Mouse (Mus musculus) ES-Bruce4 (cell line): ENCODE results near the gene Nup205. TPM values are rescaled to one million over a fixed set of nuclear protein-coding genes. Genes with fewer than 3 reads are reported as not detected.
A peak's percentile ranks its signal among the peaks of the same experiment; 100 is the strongest.

Source experiments
- H3K27ac ChIP-seq: 2 replicates; pipeline ENCODE4 v1.5.1; 2012; ENCODE audit warnings: low read length, inconsistent platforms; ENCODE audit not compliant: insufficient read depth
- H3K27me3 ChIP-seq: 2 replicates; pipeline ENCODE4 v1.6.1; 2012; ENCODE audit warnings: mild to moderate bottlenecking, low read length, inconsistent platforms; ENCODE audit not compliant: control insufficient read depth, poor library complexity, insufficient read depth, severe bottlenecking
- H3K36me3 ChIP-seq: 2 replicates; pipeline ENCODE4 v1.6.1; 2012; ENCODE audit warnings: inconsistent platforms, mild to moderate bottlenecking, low read length, moderate library complexity; ENCODE audit not compliant: control insufficient read depth, poor library complexity, insufficient read depth, severe bottlenecking
- H3K4me1 ChIP-seq: one replicate; pipeline ENCODE4 v1.8.1; 2011; ENCODE audit warnings: low read length; ENCODE audit not compliant: control insufficient read depth, insufficient read depth
- H3K4me3 ChIP-seq: 2 replicates; pipeline ENCODE4 v1.5.1; 2011; ENCODE audit warnings: low read depth, mild to moderate bottlenecking, low read length
- H3K9ac ChIP-seq: 2 replicates; pipeline ENCODE4 v1.6.1; 2012; ENCODE audit warnings: low read depth, mild to moderate bottlenecking, inconsistent platforms; ENCODE audit not compliant: poor library complexity, severe bottlenecking
- H3K9me3 ChIP-seq: replicated peaks from 2 replicates; pipeline ENCODE4 v1.6.1; 2012; ENCODE audit warnings: mild to moderate bottlenecking, low read length, inconsistent platforms; ENCODE audit not compliant: control insufficient read depth, poor library complexity, insufficient read depth, severe bottlenecking
- CTCF ChIP-seq: IDR thresholded peaks from one replicate; pipeline ENCODE4 v1.8.1; 2011; ENCODE audit warnings: low read depth, low read length
- EP300 ChIP-seq: IDR thresholded peaks from 2 replicates; pipeline ENCODE4 v1.6.1; 2011; ENCODE audit warnings: low read depth, low read length; ENCODE audit not compliant: insufficient read depth
- POLR2A ChIP-seq: IDR thresholded peaks from one replicate; pipeline ENCODE4 v1.8.1; 2011; ENCODE audit warnings: low read length; ENCODE audit not compliant: insufficient read depth
- polyA plus RNA-seq: library from polyadenylated mRNA; stranded (reverse); fragments of >200 nt; gene quantifications from 2 replicates; pipeline ENCODE4 v1.2.4, GENCODE M21; 2011; ENCODE audit warnings: low read depth; ENCODE audit not compliant: missing spikeins, insufficient read depth, insufficient read length

Nup205 gene
- polyA plus RNA-seq, 1 experiment = 151 TPM

DNA sequence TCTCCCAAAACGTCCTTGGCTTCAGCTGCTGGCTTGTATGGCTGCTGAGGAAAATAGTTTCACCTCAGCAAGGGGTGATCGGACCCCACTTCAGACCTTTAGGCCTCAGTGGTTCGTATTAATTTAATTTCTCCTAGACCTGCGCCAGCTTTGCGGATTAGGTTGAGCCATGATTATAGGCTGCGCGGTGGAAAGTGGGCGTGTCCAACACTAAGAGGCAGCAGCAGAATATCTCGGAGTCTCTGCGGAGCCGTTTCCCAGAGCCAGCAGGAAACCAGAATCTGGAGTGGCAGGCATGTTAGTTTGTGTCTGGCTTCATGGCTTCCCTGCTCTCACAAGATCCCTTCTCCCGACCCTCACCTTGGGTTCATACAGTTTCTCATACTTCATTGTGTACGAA, 92.4 kb downstream of the Nup205 start:
- H3K4me1 ChIP-seq = no peaks in the 10 kb centered on the region
- no peaks in the 10 kb centered on the region for H3K9me3 ChIP-seq
- no peak for TF ChIP-seq EP300
- no peak for TF ChIP-seq POLR2A
- no peak for TF ChIP-seq CTCF
- H3K4me3 ChIP-seq = peak overlapping the region; percentile 35
- H3K36me3 ChIP-seq = no peaks in the 10 kb centered on the region
- no peak overlapping the region for H3K9ac ChIP-seq
- H3K27ac ChIP-seq = no peak overlapping the region
- no peaks in the 10 kb centered on the region for H3K27me3 ChIP-seq

DNA sequence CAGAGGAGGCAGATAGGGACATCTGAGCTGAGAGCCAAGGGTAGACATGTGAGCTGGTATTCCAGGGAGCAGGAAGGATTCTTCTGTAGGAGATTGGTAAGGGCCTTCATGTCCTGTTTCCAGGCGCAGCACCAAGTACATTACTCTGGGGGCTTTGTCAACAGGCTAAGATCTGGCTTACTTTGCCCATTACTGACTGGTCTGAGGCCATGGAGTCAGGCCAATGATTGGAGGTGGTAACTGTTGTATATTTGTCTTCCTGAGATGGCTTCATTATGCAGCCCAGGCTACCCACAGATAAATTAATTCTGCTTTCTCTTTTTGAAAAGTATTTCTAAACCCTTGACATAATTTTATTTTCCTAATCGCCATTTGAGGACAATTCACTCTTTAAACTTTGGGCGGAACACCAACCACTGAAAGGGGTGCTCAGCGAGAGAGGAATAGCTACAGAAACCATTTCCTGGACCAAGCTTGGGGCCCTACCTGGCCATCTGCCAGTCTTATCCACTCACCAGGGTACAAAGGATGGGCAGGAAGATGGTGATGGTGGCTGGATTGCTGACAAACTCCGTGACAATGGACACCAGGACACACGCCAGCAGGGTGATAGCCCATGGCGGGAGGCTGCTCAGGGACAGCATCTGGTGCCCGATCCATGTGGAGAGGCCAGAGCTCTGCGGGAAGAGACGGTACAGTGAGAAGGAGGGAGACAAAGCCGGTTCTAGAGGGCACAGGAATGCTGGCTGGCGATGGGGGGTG, 94.1 kb downstream of the Nup205 start:
- Histone ChIP-seq H3K27me3 (no peaks in the 10 kb centered on the region), H3K9me3 (no peaks in the 10 kb centered on the region), H3K36me3 (no peaks in the 10 kb centered on the region), H3K9ac (no peak overlapping the region), H3K27ac (no peak overlapping the region), H3K4me3 (no peak overlapping the region), H3K4me1 (no peaks in the 10 kb centered on the region)
- no peak for TF ChIP-seq POLR2A
- TF ChIP-seq CTCF = no peak
- TF ChIP-seq EP300 = no peak

DNA sequence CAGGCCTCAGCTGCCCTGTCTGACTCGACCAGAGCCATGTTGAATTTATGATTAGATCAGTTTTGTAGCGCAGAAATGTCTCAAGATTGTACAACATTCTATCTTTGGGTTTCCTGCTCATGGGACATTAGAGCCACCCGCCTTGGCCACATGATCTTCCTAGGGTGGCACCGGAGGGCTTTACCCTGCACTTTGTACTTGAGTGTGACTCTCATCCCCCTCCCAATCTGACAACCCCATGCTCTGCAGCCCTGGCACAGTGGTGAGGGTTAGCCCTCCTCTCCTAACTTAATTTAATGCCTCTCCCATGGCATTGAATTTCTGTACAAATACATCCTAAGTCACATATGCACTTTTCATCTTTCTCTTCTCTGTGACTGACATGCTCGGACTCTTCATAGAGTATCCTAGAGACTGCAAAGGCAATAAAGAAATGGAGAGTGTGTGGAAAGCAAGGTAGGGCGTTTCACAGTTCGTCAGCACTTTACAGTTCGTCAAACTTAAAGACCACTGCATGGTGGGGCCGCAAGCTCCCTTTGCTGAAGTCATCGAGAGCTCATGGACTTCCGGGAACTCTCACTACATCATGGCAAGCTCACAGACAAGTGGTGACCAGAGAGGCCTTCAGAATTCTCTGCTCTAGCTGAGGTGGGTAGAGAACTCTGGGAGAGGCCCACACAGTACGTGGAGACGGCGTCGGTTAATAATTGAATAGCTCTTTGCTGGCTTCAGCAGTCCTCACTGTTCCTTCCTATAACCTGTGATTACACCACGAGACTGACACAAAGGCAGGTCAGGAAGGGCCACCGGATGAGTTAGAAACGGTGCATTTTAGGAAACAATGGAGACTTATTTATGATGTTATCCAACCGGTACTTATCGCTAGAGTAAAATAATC, 94.9 kb downstream of the Nup205 start:
- Histone ChIP-seq H3K27ac (no peak overlapping the region), H3K4me1 (no peaks in the 10 kb centered on the region), H3K9ac (no peak overlapping the region), H3K36me3 (no peaks in the 10 kb centered on the region), H3K9me3 (no peaks in the 10 kb centered on the region), H3K27me3 (no peaks in the 10 kb centered on the region), H3K4me3 (no peak overlapping the region)
- TF ChIP-seq EP300 (no peak), POLR2A (no peak)

DNA sequence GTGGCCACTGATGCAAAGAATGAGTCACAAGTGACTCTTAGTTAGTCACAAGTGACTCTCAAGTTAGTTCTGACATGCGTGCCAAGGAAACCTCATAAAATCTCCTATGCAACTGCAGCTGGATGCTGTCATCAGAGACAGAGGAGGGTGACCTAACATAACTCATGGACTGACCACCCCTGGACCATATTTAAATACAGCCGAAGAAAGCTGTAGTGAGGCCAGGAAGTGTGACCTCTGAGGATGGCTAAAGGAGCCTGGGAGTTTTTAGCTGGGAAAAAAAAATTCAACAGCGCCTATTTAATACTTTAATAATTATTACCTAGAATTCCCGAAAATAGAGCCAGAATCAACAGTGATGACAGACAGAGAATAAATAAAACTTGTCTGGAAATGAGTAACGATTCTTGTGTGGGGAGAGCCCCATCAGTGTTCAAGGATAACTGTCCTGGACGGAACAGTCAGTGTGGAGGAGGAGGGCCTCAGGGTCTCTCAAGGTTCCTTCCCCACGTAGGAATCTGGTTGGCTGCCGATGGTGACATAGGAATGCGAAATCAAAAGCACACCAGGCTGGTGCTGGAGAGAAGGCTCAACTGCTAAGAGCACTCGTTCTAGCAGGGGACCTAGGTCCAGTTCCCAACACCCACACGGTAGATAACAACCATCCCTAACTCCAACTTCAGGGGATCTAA, 96.3 kb downstream of the Nup205 start:
- Histone ChIP-seq H3K27me3 (no peaks in the 10 kb centered on the region), H3K4me3 (no peak overlapping the region), H3K27ac (no peak overlapping the region), H3K4me1 (no peaks in the 10 kb centered on the region), H3K36me3 (no peaks in the 10 kb centered on the region), H3K9ac (no peak overlapping the region), H3K9me3 (no peaks in the 10 kb centered on the region)
- TF ChIP-seq POLR2A (no peak), EP300 (no peak), CTCF (no peak)

DNA sequence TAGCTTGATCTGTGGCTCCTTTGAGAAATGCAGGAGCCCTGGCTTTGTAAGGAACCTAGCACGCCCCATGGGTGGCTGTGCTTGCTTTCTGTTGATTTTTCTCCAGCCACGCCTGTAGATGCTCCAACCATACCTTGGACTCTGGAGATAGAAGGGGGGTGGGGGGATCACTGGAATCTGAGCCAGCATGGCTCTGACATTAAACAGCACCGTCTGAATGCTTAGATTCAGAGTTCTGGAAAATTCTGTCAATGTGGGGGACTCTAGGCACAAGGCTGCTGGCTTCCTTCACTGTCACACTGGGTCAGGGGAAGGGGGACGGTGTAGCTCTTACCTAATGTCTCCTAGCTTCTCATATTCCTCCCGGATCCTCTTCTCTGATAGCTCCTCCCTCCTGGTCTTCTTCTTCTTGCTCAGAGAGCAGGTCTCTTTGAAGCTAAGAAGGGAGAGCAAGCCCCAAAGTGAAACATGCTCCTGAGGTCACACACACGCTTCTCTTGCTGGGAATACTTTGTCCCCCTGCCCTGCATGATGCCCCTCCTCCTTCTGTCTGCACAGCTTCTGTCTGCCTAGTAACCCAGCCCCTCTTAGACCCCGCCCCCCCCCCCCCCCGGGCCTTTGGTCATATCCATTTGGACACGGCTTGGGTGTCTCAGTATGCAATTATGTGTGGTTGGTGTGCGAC, 100.8 kb downstream of the Nup205 start:
- Histone ChIP-seq H3K27ac (no peak overlapping the region), H3K9ac (no peak overlapping the region), H3K4me3 (no peak overlapping the region), H3K27me3 (no peaks in the 10 kb centered on the region), H3K9me3 (no peaks in the 10 kb centered on the region), H3K36me3 (no peaks in the 10 kb centered on the region), H3K4me1 (no peaks in the 10 kb centered on the region)
- TF ChIP-seq POLR2A (no peak), EP300 (no peak)
